Mouse (Mus musculus) B cell, adult 67 days (primary cell): Measurements from ENCODE around the gene Mmrn2. TPM values are rescaled to one million over a fixed set of nuclear protein-coding genes. Genes with fewer than 3 reads are reported as not detected.

Experiments
- total RNA-seq, 2 experiments: library from RNA; stranded (reverse); gene quantifications; 4 replicates each; pipeline ENCODE4 v1.2.4; 2023

Mmrn2 gene
- not detected for total RNA-seq

DNA sequence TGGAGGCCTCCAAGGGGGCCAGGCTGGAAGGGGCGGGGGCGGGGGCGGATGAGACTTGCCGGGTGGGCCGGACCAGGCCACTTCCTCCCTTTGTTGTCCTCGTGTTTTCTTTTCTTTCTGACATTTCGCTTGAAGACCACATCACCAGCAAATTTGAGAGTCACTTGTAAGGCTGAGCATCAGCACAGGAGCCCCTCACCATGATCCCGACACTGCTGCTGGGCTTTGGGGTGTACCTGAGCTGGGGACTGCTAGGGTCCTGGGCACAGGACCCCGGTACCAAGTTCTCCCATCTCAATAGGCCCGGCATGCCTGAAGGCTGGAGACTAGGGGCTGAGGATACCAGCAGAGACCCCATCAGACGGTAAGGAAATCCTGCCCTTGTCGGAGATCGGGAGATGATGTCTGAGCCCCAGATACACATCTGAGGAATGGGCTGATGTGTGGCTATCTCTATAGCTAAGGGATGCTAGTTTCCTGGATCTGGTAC is at the start of gene Mmrn2:
TSS of gene Mmrn2 (plus strand) at position 51 of the 490 bp plus-strand sequence.

DNA sequence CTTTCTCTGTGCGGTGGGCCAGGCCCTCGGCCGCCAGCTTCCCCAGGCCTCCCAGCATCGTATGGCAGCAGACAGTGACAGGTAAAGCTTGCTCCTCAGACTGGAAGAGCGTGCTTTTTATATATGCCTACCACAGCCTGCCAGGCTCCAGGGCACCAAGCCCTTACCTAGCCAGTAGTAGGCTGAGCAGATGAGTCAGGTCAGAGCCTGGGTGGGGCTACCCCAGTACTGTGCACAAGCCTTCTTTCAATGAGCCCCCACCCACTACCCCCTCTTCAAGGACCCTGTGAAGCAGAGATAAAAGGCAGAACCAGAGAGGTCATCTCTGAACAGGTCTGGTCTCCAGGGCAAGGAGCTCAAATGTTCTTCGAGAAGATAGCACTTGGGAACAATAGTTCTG is 20.0 kb upstream of the Mmrn2 start, which contains the start of gene Fam25c:
TSS of gene Fam25c (minus strand) at position 133 of the 400 bp plus-strand sequence.

DNA sequence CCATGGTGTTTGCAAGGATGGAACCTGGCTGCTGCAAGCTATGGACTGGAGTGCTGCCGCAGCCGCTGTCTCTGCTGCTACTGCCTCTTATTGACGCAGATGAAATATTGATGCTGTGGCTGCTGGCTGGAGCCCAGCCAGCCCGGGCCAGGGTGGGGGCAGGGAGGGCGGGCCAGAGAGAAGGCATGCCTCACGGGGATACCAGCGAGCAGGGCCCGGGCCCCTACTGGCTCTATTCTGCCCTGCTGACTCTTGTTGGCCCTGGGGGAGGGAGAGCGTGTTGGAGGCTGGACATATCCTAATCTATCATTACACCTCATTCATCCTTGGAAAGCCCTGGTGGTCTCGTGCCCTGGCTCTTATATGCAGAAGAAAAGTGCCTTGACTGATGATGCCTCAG is 688 bp upstream of the Mmrn2 start, which contains the start of gene Sncg:
TSS of gene Sncg (minus strand) at position 213 of the 400 bp plus-strand sequence.

Other genes with a start within 250 kb of the Mmrn2 start
- gene Npy4r, start 223.0 kb upstream of the Mmrn2 start, total RNA-seq, result not detected
- gene Gprin2, start 173.8 kb upstream of the Mmrn2 start, total RNA-seq, result not detected
- not detected for gene Syt15, start 155.9 kb upstream of the Mmrn2 start, total RNA-seq
- gene Shld2, start 65.0 kb upstream of the Mmrn2 start, total RNA-seq, result 10 to 100 TPM; 30.7 to 37.1 TPM
- gene Glud1, start 64.7 kb upstream of the Mmrn2 start, total RNA-seq, result 100 to 1,000 TPM; 117 to 130 TPM
- gene Fam25c, start 20.0 kb upstream of the Mmrn2 start, total RNA-seq, result not detected
- gene Sncg, start 676 bp upstream of the Mmrn2 start, total RNA-seq, result not detected
- gene Bmpr1a, start 127.9 kb downstream of the Mmrn2 start, total RNA-seq, result not detected
- not detected for gene 9230112D13Rik, start 147.3 kb downstream of the Mmrn2 start, total RNA-seq
- not detected for gene Ldb3, start 213.2 kb downstream of the Mmrn2 start, total RNA-seq
- not detected for gene Opn4, start 224.7 kb downstream of the Mmrn2 start, total RNA-seq